Mouse (Mus musculus) olfactory bulb, adult 2 months (tissue): ENCODE data around the gene Naalad2. TPM values are rescaled to one million over a fixed set of nuclear protein-coding genes. Genes with fewer than 3 reads are reported as not detected.
"Not testable (repeated sequence)": the region's sequence is repeated elsewhere in the genome, so short reads cannot be mapped to it uniquely, and the experiment has no call there.

ENCODE experiments used
- H3K27ac ChIP-seq: fragments of 200-500 bp; 2 replicates; pipeline ENCODE4 v1.5.1; 2012; ENCODE audit warnings: low read depth, low read length; ENCODE audit not compliant: insufficient read depth
- H3K4me1 ChIP-seq: fragments of 200-500 bp; 2 replicates; pipeline ENCODE4 v1.6.1; 2012; ENCODE audit warnings: low read length; ENCODE audit not compliant: control insufficient read depth, insufficient read depth
- H3K4me3 ChIP-seq: fragments of 200-500 bp; 2 replicates; pipeline ENCODE4 v1.5.1; 2012; ENCODE audit warnings: mild to moderate bottlenecking, low read depth, low read length, moderate library complexity; ENCODE audit not compliant: insufficient read depth
- CTCF ChIP-seq: fragments of 200-500 bp; IDR thresholded peaks from 2 replicates; pipeline ENCODE4 v1.5.1; 2012; ENCODE audit warnings: low read depth, mild to moderate bottlenecking, low read length, moderate library complexity; ENCODE audit not compliant: insufficient read depth
- POLR2A ChIP-seq: fragments of 200-500 bp; IDR thresholded peaks from 2 replicates; pipeline ENCODE4 v1.6.1; 2012; ENCODE audit warnings: mild to moderate bottlenecking, low read depth, low read length, moderate library complexity; ENCODE audit not compliant: insufficient read depth
- WGBS: fragments of 180-500 bp; shearing (Covaris S2); methylation state at CpG from one replicate; pipeline ENCODE4 v1.1.7; 2018; 5-methylcytosine and 5-hydroxymethylcytosine counted together
- polyA plus RNA-seq: library from polyadenylated mRNA; stranded (reverse); fragments of >200 nt; gene quantifications from 2 replicates; pipeline ENCODE4 v1.2.4, GENCODE M21; 2012; ENCODE audit warnings: low replicate concordance; ENCODE audit not compliant: missing spikeins, insufficient read depth, insufficient read length

Naalad2 gene
- polyA plus RNA-seq, 1 experiment = not detected

GRCm38 (mm10) chr9:18292443-18292922 is 110.3 kb downstream of the Naalad2 start:
- peak overlapping the region; percentile 64 for H3K4me3 ChIP-seq
- under 1% methylated on average over 24 of the region's 24 CpGs for WGBS
- H3K4me1 ChIP-seq = peaks cover 3% of the 10 kb centered on the region
- H3K27ac ChIP-seq = peak overlapping the region; percentile 57
- TF ChIP-seq POLR2A (no peak), CTCF (0 out of 2 replicates have a peak, but pooled peaks have one; percentile 1)

GRCm38 (mm10) chr9:18291571-18292429 is 111.0 kb downstream of the Naalad2 start, which contains the start of gene Chordc1:
TSS of gene Chordc1 (plus strand) at chr9:18292125.
- TF ChIP-seq POLR2A (peak; percentile 66), CTCF (peak; percentile 40; the same call in 1 of the 2 replicates)
- WGBS = 2% methylated on average over 49 of the region's 49 CpGs
- Histone ChIP-seq H3K4me1 (peaks cover 3% of the 10 kb centered on the region), H3K27ac (peak within 1 kb of the TSS; percentile 57), H3K4me3 (peak within 1 kb of the TSS; percentile 64)

GRCm38 (mm10) chr9:18278693-18279092 is 124.1 kb downstream of the Naalad2 start:
- 37% methylated on average over 5 of the region's 5 CpGs for WGBS
- H3K4me1 ChIP-seq, H3K27ac ChIP-seq, H3K4me3 ChIP-seq: not testable (repeated sequence)

GRCm38 (mm10) chr9:18277497-18277896 is 125.3 kb downstream of the Naalad2 start:
- no peak for TF ChIP-seq CTCF
- TF ChIP-seq POLR2A = no peak
- Histone ChIP-seq H3K4me3 (no peak overlapping the region), H3K4me1 (no peaks in the 10 kb centered on the region), H3K27ac (no peak overlapping the region)
- 28% methylated on average over 1 of the region's 1 CpGs for WGBS

- Histone ChIP-seq H3K4me1 (no peaks in the 10 kb centered on the region), H3K4me3 (no peak overlapping the region), H3K27ac (no peak overlapping the region)
- TF ChIP-seq CTCF (no peak), POLR2A (no peak)
- 57% methylated on average over 2 of the region's 2 CpGs for WGBS
Observed at GRCm38 (mm10) chr9:18276844-18277243, 126.0 kb downstream of the Naalad2 start.

- Histone ChIP-seq H3K27ac (no peak overlapping the region), H3K4me1 (no peaks in the 10 kb centered on the region), H3K4me3 (no peak overlapping the region)
- no peak for TF ChIP-seq POLR2A
- TF ChIP-seq CTCF = no peak
- WGBS = 94% methylated on average over 1 of the region's 1 CpGs
Observed at GRCm38 (mm10) chr9:18275901-18276300, 126.9 kb downstream of the Naalad2 start.

Other genes starting within 250 kb of the Naalad2 start
- not detected in 2 replicates for gene Chordc1, start 110.9 kb downstream of the Naalad2 start, polyA plus RNA-seq
- gene Ubtfl1, start 1.4 kb upstream of the Naalad2 start, polyA plus RNA-seq = not detected in 2 replicates
- gene Mbd3l2, start 27.7 kb upstream of the Naalad2 start, polyA plus RNA-seq = not detected in 2 replicates
- gene Zfp558, start 75.3 kb upstream of the Naalad2 start, polyA plus RNA-seq = not detected in 2 replicates
- not detected in 2 replicates for gene Mbd3l1, start 75.4 kb upstream of the Naalad2 start, polyA plus RNA-seq